Mouse (Mus musculus): ENCODE data around the gene Plxnc1.

GRCm38 (mm10) chr10:94798128-94798527, 146.5 kb downstream of the Plxnc1 start:
- TF ChIP-seq POLR2A (IDR thresholded peaks at IDR 0.05; ENCODE audit: low read depth, low read length): no peak
- TF ChIP-seq CTCF (IDR thresholded peaks at IDR 0.05; ENCODE audit: extremely low read depth, insufficient read depth, insufficient read length, insufficient replicate concordance): no peak

All from spleen, adult 2 months (tissue).